Mouse (Mus musculus) heart, adult 8-10 months (tissue): ENCODE data around the gene Cpa3. TPM values are rescaled to one million over a fixed set of nuclear protein-coding genes. Genes with fewer than 3 reads are reported as not detected.

Source experiments
- microRNA-seq: library from miRNA; unstranded; fragments of <30 nt; microRNA quantifications from one replicate; pipeline ENCODE4 v1.2.0, GENCODE M21; 2022
- total RNA-seq, 4 experiments: library from RNA; stranded (reverse); gene quantifications; 2 replicates each; pipeline ENCODE4 v1.2.4; 2022

Gene Cpa3
- total RNA-seq, 4 experiments from 2014 or later, result 0.66 to 1.6 (median 0.88) TPM

Small RNAs within 50 kb of the gene (microRNA-seq; reads per million reads assigned to microRNA genes)
- not detected for gene Mir7007

Other genes starting within 250 kb of the Cpa3 start
- gene Hps3, start 206.9 kb downstream of the Cpa3 start, total RNA-seq, result 1 to 10 TPM; 6.3 to 8.4 (median 7.1) TPM
- gene Hltf, start 184.4 kb downstream of the Cpa3 start, total RNA-seq, result 10 to 100 TPM in 3 of 4 experiments, 1 to 10 TPM in 1; 8.4 to 16.7 (median 11.6) TPM
- 100 to 1,000 TPM; 159 to 174 (median 169) TPM for gene Gyg, start 86.9 kb downstream of the Cpa3 start, total RNA-seq
- not detected for gene Cpb1, start 33.6 kb upstream of the Cpa3 start, total RNA-seq
- gene Agtr1b, start 125.0 kb upstream of the Cpa3 start, total RNA-seq, result not detected